Mouse (Mus musculus): Measurements from ENCODE around the gene Pomc. TPM values are rescaled to one million over a fixed set of nuclear protein-coding genes. Genes with fewer than 3 reads are reported as not detected.
"Not testable (repeated sequence)": the region's sequence is repeated elsewhere in the genome, so short reads cannot be mapped to it uniquely, and the experiment has no call there.

The Pomc gene
- total and polyA plus RNA-seq, 2 experiments from 2014 or later, result 1.2 TPM; not detected in 1

GRCm38 (mm10) chr12:3928841-3929240 is 25.9 kb upstream of the Pomc start:
- Histone ChIP-seq H3K4me3 (ENCODE audit: low read depth, low read length) (no peak overlapping the region), H3K9me3 (replicated peaks; ENCODE audit: control insufficient read depth, low read length) (no peaks in the 10 kb centered on the region), H3K4me1 (ENCODE audit: control insufficient read depth, insufficient read depth) (no peaks in the 10 kb centered on the region), H3K9ac (replicated peaks; ENCODE audit: low read depth, low read length) (no peak overlapping the region), H3K36me3 (replicated peaks; ENCODE audit: control insufficient read depth, insufficient read depth, low read length) (no peaks in the 10 kb centered on the region), H3K27ac (ENCODE audit: low read depth) (no peak overlapping the region), H3K27me3 (ENCODE audit: control insufficient read depth, insufficient read depth, low read length) (no peaks in the 10 kb centered on the region), H3K4me2 (ENCODE audit: low read depth, low read length) (no peak overlapping the region)
- TF ChIP-seq EP300 (IDR thresholded peaks at IDR 0.05; ENCODE audit: low read depth) (no peak), CTCF (IDR thresholded peaks at IDR 0.05; ENCODE audit: low read depth) (peak; percentile 67)
- 42% methylated on average over 3 of the region's 3 CpGs for WGBS
- ATAC-seq (ENCODE audit: insufficient read depth, low read depth) (peak; percentile 83), DNase-seq (ENCODE audit: low spot score) (peak; percentile 56)

GRCm38 (mm10) chr12:3930090-3930865 is 24.5 kb upstream of the Pomc start:
- 84% methylated on average over 33 of the region's 47 CpGs for WGBS
- not testable (repeated sequence) for H3K27me3 ChIP-seq (ENCODE audit: control insufficient read depth, insufficient read depth, low read length); H3K27ac ChIP-seq (ENCODE audit: low read depth); H3K4me1 ChIP-seq (ENCODE audit: control insufficient read depth, insufficient read depth); H3K9me3 ChIP-seq (replicated peaks; ENCODE audit: control insufficient read depth, low read length); H3K36me3 ChIP-seq (replicated peaks; ENCODE audit: control insufficient read depth, insufficient read depth, low read length); ATAC-seq (ENCODE audit: insufficient read depth, low read depth); H3K4me2 ChIP-seq (ENCODE audit: low read depth, low read length); DNase-seq (ENCODE audit: low spot score); H3K4me3 ChIP-seq (ENCODE audit: low read depth, low read length); H3K9ac ChIP-seq (replicated peaks; ENCODE audit: low read depth, low read length)

- Histone ChIP-seq H3K36me3 (replicated peaks; ENCODE audit: control insufficient read depth, insufficient read depth, low read length) (no peaks in the 10 kb centered on the region), H3K4me1 (ENCODE audit: control insufficient read depth, insufficient read depth) (no peaks in the 10 kb centered on the region), H3K27me3 (ENCODE audit: control insufficient read depth, insufficient read depth, low read length) (no peaks in the 10 kb centered on the region), H3K4me3 (ENCODE audit: low read depth, low read length) (no peak overlapping the region), H3K4me2 (ENCODE audit: low read depth, low read length) (no peak overlapping the region), H3K9me3 (replicated peaks; ENCODE audit: control insufficient read depth, low read length) (no peaks in the 10 kb centered on the region), H3K27ac (ENCODE audit: low read depth) (no peak overlapping the region), H3K9ac (replicated peaks; ENCODE audit: low read depth, low read length) (no peak overlapping the region)
- TF ChIP-seq CTCF (IDR thresholded peaks at IDR 0.05; ENCODE audit: low read depth), result no peak
- no peak for TF ChIP-seq EP300 (IDR thresholded peaks at IDR 0.05; ENCODE audit: low read depth)
- ATAC-seq (ENCODE audit: insufficient read depth, low read depth), result no peak
- DNase-seq (ENCODE audit: low spot score), result no peak
- WGBS, result 44% methylated on average over 11 of the region's 11 CpGs
These were observed 12.7 kb upstream of the Pomc start for GRCm38 (mm10) chr12:3942026-3942425.

- Histone ChIP-seq H3K4me3 (ENCODE audit: low read depth, low read length) (no peak overlapping the region), H3K9me3 (replicated peaks; ENCODE audit: control insufficient read depth, low read length) (no peaks in the 10 kb centered on the region), H3K9ac (replicated peaks; ENCODE audit: low read depth, low read length) (no peak overlapping the region), H3K4me2 (ENCODE audit: low read depth, low read length) (no peak overlapping the region), H3K27ac (ENCODE audit: low read depth) (no peak overlapping the region), H3K27me3 (ENCODE audit: control insufficient read depth, insufficient read depth, low read length) (no peaks in the 10 kb centered on the region), H3K4me1 (ENCODE audit: control insufficient read depth, insufficient read depth) (no peaks in the 10 kb centered on the region), H3K36me3 (replicated peaks; ENCODE audit: control insufficient read depth, insufficient read depth, low read length) (no peaks in the 10 kb centered on the region)
- DNase-seq (ENCODE audit: low spot score) (no peak), ATAC-seq (ENCODE audit: insufficient read depth, low read depth) (no peak)
- 76% methylated on average over 4 of the region's 4 CpGs for WGBS
- no peak for TF ChIP-seq CTCF (IDR thresholded peaks at IDR 0.05; ENCODE audit: low read depth)
- TF ChIP-seq EP300 (IDR thresholded peaks at IDR 0.05; ENCODE audit: low read depth), result no peak
These were observed 10.2 kb upstream of the Pomc start for GRCm38 (mm10) chr12:3944454-3945073.

- no peak overlapping the region for H3K27ac ChIP-seq (ENCODE audit: low read depth)
- no peaks in the 10 kb centered on the region for H3K9me3 ChIP-seq (replicated peaks; ENCODE audit: control insufficient read depth, low read length)
- ATAC-seq (ENCODE audit: insufficient read depth, low read depth) (no peak), DNase-seq (ENCODE audit: low spot score) (no peak)
- H3K9ac ChIP-seq (replicated peaks; ENCODE audit: low read depth, low read length), result no peak overlapping the region
- no peak overlapping the region for H3K4me2 ChIP-seq (ENCODE audit: low read depth, low read length)
- no peak overlapping the region for H3K4me3 ChIP-seq (ENCODE audit: low read depth, low read length)
- no peaks in the 10 kb centered on the region for H3K4me1 ChIP-seq (ENCODE audit: control insufficient read depth, insufficient read depth)
- WGBS, result 70% methylated on average over 6 of the region's 6 CpGs
- H3K36me3 ChIP-seq (replicated peaks; ENCODE audit: control insufficient read depth, insufficient read depth, low read length), result no peaks in the 10 kb centered on the region
- TF ChIP-seq CTCF (IDR thresholded peaks at IDR 0.05; ENCODE audit: low read depth) (no peak), EP300 (IDR thresholded peaks at IDR 0.05; ENCODE audit: low read depth) (no peak)
- no peaks in the 10 kb centered on the region for H3K27me3 ChIP-seq (ENCODE audit: control insufficient read depth, insufficient read depth, low read length)
These were observed 7.2 kb upstream of the Pomc start for GRCm38 (mm10) chr12:3947503-3947902.

Measured in heart, postnatal 0 days (tissue).